Mouse (Mus musculus): ENCODE data around the gene Mtmr10.

The Mtmr10 gene

DNA sequence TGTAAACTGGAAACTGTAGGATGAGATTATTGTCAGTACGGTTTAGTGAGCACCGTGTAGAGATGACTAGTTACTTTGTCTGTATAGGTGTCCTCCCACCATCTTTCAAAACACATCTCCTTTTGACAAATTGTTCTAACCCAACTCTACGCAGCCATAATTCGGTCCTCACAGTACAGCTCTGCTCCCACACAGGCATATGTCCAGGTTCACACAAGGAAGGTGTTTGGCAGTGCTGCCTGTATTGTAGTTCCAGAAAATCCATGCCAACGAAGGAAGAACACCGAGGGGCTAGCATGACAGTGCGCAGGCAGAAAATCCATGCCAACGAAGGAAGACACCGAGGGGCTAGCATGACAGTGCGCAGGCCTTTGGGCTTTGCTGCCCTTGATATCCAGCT, 4.3 kb downstream of the Mtmr10 start:
- no peak for DNase-seq (ENCODE audit: low spot score)

DNA sequence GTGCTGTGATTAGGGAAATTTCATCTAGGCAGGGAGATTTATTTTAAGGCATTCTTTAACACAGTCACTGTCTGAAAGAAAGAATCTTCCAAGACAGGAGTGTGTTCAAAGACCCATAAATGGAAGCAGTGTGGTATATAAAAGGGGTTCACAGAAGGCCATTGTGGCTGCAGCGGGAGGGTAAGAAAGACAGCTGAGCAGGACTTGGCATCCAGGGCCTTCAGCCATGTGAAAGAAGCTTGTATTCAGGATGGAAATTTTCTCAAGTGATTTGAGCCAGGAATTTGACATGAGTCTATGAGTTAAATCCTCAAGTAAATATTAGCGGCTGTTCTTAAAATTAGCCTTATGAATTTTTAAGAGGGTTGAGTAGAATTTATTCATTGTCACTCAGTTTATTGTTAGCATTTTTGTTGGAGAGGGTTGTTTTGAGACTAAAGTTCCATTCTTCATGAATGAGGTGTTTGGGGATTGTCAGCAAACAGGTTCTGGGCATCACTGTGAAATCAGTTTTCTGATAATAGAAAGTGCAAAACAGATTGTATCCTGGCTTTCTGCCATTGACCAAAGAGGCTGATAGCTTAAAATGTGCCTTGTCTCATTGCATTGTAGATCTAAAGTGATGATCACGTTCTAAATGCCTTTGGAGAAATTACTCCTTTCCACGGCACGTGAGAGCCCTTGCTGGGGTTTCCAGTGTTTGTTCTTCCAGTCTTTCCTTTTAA, 9.0 kb downstream of the Mtmr10 start:
- no peak for DNase-seq (ENCODE audit: low spot score)

DNA sequence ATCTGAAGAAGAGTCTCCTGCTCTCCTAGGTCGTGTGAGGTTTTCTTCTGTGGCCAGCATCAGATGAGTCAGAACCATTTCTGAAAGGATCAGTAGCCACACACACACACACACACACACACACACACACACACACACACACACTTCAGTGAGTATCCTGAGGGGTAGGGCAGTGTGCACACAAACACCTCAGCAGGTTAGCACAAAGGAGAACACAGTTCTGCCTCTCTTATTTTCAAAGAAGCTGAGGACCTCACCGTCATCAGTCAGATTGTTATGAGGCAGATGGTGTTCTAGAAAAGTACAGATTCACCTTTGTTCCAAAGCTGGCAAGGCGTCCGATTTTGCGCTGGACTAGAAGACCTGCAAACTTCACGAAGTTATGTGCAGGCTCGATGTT, 22.8 kb downstream of the Mtmr10 start:
- DNase-seq (ENCODE audit: low spot score), result no peak

DNA sequence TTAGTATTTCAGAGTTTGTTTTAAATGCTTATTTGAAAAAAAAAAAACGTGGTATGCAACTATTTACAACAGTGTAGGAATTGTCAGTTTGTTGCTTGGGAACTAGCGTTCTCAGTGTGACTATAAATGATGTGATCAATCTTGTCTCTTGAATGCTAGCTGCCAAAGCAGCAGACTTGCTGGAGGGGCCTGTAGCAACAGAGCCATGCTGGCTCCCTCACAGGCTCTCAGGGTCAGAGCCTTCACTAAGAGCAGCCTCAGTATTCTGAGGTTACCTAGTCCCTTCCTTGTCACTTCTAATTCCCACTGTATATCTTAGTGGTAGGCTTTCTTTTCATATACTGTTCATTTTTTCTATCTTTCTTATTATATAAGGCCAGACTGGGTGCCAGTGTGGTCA, 23.3 kb downstream of the Mtmr10 start:
- no peak for DNase-seq (ENCODE audit: low spot score)

DNA sequence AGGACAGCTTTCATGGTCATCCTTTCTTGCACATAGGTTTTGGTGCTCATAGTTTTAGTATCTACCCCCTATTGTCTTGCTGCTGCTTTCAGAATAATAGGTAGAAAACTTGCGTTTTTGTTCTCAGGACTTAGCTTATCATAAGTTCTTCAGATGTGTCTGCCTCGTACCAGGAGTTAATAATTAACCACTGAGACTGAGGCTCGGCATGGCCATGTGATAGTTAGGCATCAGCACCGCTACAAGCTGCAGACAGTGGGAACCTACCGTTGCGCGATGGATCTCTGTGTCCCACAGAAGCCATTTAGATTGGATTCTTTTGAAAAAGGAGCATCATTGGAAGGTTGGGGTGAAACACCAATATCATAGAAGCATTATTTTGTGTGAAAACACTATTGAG, 25.4 kb downstream of the Mtmr10 start:
- no peak for DNase-seq (ENCODE audit: low spot score)

DNA sequence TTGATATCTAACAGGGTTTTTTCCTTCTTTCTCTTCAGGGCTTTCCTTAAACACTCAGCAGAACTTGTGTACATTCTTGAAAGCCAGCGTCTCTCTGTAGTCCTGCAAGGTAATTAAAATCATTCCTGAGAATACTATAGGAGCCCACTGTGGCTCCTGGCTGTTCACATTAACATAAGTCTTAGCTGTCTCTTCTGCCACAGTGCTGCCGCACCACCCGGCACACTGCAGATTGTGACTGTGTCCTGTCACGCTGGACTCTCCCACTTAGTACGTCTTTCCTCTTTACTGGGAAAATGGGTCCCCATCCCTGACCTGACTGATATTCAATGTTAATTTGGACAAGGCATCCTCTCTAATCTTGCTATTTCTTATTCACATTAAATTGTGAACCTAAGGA, 33.7 kb downstream of the Mtmr10 start:
- DNase-seq (ENCODE audit: low spot score), result no peak

DNA sequence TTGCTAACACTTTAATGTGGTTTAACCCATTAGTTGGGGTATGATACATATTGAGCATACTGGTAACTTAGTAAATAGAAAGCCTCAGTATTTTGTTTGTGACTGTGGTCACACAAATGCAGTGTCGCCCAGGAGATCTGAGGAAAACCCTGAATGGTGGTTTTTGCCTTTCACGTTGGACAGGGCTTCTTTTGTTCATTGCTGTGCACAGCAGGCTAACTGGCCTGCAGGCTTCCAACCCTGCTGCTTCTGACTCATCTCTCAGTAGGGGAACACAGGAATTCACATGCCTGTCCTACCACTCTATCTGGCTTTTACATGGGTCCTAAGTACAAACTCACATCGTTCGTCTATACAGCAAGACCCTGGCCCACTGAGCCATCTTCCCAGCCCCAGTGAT, 34.2 kb downstream of the Mtmr10 start:
- no peak for DNase-seq (ENCODE audit: low spot score)

DNA sequence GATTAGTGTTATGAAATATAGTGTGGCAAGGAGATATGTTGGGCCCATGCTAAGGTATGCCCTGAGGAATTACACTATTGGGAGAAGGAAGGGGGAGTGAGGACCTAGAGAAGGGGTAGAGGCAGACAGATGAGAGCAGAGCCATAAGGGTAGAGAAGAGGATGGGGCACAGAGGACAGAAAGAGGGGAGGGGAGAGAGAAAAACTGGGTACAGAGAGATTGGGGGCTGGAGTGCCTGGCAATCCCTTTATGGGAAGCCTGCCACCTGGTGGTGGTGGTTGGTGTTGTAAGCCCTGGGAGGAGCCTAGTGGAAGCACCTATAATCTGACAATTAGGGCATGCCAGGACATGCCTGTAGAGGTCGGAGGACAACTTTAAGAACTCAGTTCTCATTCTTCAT, 39.4 kb downstream of the Mtmr10 start:
- peak; percentile 69 for DNase-seq (ENCODE audit: low spot score)

DNA sequence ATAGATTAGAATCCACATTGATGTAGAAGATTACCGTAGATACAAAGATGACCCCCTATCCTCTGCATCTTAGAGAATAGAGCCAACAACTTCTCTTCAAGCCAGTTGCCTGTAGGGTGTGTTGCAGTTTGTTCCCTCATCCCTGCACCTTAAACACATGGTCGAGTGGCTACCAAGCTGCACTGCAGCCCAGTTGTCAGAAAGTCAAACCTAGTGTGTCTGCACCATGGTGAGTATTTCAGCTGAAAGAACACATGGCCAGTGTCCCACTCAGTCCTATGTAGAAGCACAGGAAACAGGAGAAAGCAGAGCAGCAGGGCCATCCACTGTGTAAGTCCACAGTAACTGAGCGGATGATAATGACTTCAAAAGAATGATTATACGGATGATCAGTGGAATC, 40.0 kb downstream of the Mtmr10 start:
- DNase-seq (ENCODE audit: low spot score), result no peak

DNA sequence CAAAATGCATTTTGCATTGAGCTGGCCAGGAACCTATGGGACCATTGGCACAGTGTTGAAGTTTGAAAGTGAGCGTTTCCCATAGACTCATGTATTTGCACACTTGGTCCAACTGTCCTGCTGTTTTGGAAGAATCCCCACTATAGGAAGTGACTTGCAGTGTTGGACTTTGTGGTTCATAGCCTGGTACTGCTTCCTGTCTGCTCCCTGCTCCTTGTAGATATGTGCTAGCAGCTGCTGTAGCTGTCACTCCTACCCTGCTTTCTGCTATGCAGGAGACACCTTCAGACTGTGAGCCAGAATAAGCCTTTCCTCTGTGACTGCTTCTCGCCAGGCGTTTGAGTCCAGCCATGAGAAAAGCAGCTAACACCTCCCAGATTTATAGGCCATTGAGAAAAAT, 43.9 kb downstream of the Mtmr10 start:
- DNase-seq (ENCODE audit: low spot score), result no peak

DNA sequence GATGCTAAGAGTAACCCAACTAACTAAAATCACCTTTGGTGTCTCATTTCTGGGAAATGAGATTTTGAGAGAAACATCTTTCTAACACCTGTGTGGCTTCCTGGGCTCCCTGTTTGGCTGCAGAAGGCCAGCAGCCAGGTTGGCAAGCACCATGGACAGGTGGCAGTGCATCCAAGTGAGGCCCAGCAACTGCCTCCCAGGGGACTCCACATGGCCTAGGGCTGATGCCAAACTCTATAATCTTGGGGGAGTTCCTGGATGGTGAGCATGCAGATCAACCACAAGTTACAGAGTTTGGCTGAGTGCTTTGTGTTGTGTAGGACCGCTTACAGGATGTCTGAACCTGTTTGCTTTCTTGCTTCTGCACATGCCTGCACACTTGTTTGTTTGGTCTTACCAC, 45.2 kb downstream of the Mtmr10 start:
- DNase-seq (ENCODE audit: low spot score), result no peak

DNA sequence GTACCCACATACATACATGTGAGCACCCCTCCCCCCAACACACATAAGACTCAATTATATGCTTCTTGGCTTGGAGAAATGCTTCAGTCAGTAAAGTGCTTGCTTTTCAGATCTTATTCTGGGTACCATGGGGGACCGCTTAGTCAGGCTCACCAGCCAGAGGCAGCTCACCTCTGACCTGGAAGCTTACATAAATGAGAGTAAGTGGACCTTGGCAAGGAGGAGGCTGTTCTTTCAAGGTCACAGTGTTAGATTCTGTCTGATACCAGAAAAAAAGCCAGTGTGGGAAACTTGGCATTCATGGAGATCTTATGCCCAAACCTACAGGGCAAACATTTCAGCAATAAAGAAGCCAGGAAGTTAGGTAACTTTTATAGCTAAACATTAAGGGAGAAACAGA, 60.4 kb downstream of the Mtmr10 start:
- DNase-seq (ENCODE audit: low spot score), result no peak

DNA sequence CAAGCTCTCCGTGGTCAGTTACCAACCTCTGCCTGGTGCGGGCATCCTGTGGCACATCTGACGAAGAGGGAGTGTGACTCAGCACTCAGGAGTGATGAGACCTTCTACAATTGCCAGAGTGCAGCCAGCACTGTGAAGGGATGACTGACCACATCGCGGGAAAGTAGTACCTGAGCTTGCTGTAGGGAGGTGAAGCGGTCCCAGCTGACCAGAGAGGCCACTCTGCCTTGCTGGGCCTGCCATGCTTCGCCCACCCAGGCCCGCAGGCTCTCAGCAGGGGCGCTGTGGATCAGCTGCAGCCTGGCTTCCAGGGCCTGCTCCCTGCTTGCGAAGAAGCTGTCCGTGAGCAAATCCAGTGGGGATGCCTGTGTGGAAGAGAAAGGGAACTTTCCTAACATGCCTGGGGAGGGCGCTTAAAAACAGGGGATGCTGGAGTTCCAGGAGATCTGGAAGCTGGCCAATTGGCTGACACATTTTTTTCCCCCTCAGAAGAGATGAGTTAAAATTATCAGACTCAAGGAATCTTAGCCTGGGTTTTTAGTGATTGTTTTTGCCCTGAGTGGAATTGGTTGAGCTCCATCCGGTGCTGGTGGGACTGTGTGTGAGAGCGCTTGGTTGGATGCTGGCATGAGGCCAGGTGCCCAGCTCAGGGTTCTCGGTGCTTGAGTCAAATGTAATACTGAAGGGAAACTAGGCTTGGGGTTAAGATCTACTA, 61.9 kb downstream of the Mtmr10 start:
- DNase-seq (ENCODE audit: low spot score), result peak; percentile 32

DNA sequence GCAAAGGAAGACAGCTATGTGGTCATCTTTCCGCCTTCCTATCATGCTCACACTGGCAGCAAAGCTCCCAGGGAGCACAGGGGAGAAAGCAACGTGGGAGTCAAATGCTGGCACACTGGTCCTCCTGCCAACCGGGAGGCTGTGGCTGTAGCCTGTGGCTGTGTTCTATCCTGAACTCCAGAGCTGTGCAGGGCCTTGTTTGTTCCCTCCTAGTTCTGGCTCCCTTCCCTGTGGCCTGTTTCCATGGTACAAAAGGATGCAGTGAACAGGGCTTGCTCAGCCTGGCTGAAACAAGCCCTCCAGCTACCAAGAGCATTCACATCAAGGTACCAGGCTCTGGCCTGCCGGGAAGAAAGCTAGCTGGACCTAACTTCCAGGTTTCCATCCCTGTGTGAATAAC, 63.6 kb downstream of the Mtmr10 start:
- DNase-seq (ENCODE audit: low spot score), result peak; percentile 66

DNA sequence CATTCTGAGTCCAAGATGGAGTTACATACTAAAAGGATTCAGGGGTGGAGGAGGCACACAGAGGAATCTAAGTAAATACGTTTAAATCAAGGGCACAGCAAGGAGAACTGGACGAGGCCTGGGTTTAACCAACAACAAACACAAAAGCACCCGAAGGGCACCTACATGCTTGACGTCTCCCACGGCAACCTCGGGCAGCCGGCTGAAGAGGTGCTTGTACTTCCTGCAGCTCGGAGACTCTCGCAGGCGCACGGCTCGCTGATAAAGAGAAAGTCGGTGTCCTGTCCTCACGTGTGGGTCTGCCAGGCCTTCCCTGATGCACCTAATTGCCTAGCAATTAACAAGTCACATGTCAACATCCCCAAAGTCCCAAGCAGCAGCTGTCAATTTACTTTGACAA, 66.8 kb downstream of the Mtmr10 start:
- DNase-seq (ENCODE audit: low spot score), result no peak

DNA sequence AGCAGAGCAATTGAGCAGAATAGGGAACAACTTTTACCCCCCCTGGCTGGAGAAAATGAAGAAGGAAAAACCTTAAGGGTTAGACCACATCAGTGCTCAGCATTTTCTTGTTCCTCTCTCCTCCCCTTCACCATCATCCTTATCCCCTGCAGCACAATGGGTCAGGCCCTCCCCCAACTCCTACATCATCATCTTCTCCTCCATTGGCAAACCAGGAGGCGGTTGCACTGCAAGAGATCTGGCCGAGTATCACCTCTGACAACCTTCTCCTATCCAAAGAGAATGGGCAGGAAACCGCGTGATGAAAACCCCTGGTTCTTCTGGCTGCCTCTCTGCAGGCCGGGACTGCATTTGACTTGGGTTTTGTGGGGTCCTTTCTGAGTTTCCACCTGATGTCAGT, 69.2 kb downstream of the Mtmr10 start:
- DNase-seq (ENCODE audit: low spot score), result no peak

DNA sequence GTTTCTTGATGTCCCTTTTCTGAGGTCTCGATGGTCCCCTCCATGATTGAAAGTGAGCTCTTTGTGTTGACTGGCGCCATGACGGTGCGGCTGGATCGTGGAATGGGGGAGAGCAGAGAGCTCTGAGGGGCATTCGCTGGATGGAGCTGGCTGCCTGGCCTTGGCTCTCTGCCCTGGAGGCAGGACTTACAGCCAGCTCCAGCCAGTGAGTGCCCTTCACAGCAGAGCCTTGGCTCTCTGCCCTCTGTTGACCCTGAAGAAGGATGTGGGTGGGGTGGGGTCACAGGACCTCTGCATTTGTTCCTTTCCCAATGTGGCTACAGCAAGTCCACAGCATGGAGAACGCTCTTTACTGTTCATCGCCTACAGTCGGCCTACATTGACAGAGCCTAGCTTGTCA, 70.0 kb downstream of the Mtmr10 start:
- peak; percentile 67 for DNase-seq (ENCODE audit: low spot score)

DNA sequence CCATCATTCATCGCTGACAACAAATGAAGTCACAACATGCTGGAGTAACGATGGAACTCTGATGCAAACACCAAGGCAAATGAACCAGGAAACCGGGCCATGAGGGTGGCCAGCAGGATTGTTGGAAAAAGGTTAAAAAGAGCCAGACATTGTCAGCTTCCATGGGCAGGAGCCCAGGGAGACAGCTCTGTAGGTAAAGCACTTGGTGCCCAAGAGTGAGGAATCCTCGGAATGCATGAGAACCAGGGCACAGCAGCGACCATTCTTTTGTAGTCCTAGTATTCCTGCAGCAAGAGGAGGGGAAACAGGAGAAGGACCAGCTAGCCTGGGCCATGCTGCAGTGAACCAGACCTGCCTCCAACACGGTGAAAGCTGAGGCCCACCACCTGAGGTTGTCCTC, 71.2 kb downstream of the Mtmr10 start:
- no peak for DNase-seq (ENCODE audit: low spot score)

DNA sequence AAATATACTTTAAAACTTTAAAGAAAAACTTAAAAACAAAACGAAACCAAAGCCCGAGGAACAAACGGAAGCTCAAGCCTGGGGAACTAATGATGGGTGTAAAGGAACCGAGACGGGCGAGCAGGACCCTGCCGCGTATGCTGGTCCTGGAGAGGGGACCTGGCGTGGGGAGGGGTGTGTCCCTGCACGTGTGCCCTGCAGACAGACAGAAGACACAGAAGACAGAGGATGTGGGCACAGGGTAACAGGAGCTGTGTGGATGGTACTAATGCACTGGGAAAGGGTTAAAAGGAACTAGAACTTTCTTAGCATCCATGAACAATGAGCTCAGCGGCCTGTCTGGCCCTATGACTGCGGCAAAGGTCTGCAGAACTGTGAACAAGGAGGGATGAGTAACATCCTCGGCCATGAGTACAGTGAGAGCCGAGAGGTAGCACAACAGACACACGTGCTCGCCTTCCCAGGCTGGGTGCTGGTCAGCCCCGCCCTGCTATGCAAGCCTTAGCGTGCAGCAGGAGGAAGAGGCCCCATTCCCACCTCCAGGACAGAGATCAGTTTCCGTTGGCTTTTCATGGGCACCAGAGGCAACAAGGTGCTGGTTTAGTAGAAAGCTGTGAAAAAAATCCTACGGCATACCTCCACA, 72.6 kb downstream of the Mtmr10 start:
- no peak for DNase-seq (ENCODE audit: low spot score)

DNA sequence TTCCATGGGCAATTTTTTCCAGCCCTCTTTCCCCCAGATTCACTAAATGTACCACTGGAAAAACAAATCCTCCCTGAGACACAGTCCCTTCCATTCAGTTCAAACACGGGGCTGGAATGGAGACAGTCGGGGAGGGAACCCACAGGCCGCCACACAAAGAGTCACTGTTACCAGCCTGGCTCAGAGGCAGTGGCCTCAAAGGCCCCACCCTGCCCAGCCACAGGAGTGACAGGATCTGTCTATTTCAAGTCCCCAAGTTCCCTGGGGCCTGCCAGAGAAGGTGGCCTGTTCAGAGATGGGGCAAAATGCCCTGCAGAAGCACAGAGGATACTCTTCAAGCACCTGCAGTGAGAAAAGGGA, 73.1 kb downstream of the Mtmr10 start:
- peak; percentile 40 for DNase-seq (ENCODE audit: low spot score)

DNA sequence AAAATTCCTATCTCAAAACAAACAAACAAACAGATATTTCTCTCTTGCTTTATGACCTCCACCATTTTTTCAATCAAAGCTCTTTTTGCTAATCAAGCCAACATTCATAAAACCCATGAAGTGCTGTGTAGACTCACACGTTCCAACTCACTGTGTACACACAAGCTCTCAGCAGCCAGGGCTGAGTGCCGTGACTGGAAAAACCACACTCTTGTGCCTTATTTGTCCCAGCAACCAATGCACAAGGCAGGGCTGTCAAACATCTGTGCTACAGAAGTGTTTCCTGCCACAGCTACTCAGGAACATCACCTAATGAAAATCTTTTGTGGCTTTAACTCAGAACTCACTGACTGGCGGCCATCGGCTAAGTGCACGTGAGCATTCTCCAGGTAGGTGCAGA, 78.4 kb downstream of the Mtmr10 start:
- DNase-seq (ENCODE audit: low spot score), result no peak

DNA sequence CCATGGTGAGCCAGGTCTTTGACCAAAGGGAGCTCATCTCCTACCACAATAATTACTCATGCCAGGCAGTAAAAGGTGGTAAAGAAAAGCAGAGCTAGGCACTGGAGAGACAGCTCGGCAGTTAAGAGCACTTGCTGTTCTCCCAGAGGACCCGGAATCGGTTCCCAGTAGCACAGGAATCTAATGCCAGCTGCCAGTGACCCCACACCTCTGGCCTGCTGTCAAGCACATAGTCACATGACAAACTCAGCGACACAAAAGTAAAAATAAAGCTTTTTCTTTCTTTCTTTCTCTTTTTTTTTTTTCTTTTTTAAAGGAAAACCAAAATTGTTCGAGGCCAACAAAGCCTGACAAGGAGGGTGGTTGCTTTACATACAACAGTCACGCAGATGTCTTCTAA, 82.4 kb downstream of the Mtmr10 start:
- no peak for DNase-seq (ENCODE audit: low spot score)
